Mouse (Mus musculus): ENCODE data around the gene Lsm11.

GRCm38 (mm10) chr11:45897392-45897791, 47.3 kb downstream of the Lsm11 start:
- TF ChIP-seq CTCF (IDR thresholded peaks at IDR 0.05; ENCODE audit: low read depth), result no peak
- no peak for TF ChIP-seq EP300 (optimal IDR thresholded peaks at IDR 0.05)
